Mouse (Mus musculus): ENCODE results near the gene Tmie.

Gene Tmie

DNA sequence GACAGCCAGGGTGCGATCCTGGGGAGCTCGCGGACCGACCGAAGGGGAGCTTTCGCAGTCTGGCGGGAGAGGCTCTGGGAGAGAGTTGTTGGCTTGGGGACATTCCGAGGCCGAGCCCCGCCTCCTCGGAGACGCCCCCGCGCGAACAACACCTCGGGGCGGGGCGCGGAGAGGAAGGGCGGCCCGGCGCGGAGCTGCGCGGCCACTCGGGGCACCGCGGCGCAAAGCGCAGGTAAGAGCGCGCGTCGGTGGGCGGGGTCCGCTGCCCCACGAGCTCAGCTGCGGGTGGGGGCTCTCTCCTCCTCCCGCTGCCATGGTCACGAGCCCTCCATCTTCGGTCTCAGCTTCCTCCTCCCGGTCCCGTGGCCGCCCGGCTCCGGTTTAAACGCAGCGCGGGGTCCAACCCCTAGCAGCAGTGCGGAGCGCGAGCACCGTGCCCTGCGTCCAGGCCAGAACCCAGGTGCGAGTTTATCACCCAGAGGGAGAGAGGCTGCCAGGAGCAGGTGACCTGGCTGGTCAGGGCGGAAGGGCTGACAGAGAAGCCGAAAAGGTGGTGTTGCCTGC lies at the start of gene Tmie:
Gene Tmie (minus strand): TSS at position 116 of the 564 bp plus-strand sequence.
- peak; percentile 77 for DNase-seq (ENCODE audit: low spot score)

DNA sequence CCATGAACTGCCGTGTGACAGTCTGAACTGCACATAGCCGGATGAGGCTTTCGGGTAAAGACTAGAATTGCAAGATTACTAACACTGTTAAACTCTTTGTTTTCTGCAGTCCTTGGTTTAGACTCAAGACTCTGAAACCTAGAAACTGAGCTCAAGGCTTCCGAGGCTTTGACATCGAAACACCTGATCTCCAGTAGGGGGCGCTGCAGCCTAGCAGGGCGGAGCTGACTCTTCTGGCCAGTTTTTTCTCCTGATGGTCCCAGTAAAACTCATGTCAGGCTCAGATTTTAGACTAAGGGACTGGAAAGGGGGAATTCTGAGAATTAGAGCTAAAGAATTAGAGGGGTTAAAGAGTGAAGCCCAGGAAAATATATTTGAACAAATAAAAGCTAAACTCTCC lies 42.8 kb upstream of the Tmie start:
- DNase-seq (ENCODE audit: low spot score): peak; percentile 46

DNA sequence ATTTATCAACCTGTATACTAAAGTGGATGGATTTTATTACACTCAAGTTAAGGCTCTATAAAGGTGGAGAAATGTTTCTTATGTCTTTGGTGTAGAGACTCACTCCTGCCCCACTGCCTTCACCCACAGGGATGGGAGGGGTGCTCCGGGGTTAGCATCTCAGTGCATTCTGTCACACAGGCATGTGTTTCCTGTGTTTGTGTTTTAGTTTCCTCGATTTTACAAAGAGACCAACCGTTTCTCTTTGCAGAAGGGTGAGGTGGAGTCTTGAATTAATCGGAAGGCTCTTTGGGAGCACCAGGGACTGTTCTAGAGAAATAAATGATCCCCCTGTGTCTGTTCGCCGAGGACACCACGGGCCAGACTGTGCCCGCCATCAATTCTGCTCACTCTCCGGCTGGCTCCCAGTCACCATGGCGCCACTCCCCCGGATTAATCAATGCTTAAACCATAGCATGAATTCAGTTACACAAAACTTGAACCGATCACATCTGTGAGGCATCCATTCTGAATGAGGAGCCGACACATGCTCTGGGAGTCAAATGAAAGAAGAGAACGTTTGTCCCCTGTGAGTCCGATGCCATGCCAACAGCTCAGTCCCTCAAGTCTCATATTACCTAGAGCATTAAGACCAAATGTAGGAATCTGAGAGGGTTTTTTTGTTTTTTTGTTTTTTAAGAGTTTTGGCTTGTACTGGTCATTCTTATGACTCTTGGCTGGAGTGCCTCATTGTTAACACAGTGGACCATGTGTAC lies 40.9 kb upstream of the Tmie start:
- no peak for DNase-seq (ENCODE audit: low spot score)

GRCm38 (mm10) chr9:110916786-110917185 lies 36.9 kb upstream of the Tmie start, which contains the start of gene Fam240a:
Gene Fam240a, minus strand, starts transcription at chr9:110916861.
- DNase-seq (ENCODE audit: low spot score): no peak

DNA sequence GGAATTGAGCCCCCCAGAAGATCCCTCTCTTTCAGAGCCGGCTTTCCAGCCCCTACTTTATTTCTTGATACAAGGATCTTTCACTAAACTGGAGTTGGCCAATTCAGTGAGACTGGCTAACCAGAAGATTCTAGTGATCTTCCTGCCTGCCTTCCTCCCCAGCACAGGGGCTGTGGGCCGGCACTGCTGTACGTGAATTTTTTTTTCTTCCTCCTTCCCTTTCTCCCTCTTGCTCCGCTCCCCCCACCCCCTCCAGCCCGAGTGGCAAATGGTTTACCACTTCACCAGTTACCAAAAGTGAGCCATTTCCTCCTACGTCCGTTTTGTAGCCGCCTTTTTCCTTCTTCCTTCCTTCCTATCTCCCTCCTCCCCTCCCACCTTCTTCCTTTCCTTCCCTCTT lies 35.6 kb upstream of the Tmie start:
- DNase-seq (ENCODE audit: low spot score): no peak

- no peak for DNase-seq (ENCODE audit: low spot score)
These were observed 34.8 kb upstream of the Tmie start for GRCm38 (mm10) chr9:110914631-110915236.

DNA sequence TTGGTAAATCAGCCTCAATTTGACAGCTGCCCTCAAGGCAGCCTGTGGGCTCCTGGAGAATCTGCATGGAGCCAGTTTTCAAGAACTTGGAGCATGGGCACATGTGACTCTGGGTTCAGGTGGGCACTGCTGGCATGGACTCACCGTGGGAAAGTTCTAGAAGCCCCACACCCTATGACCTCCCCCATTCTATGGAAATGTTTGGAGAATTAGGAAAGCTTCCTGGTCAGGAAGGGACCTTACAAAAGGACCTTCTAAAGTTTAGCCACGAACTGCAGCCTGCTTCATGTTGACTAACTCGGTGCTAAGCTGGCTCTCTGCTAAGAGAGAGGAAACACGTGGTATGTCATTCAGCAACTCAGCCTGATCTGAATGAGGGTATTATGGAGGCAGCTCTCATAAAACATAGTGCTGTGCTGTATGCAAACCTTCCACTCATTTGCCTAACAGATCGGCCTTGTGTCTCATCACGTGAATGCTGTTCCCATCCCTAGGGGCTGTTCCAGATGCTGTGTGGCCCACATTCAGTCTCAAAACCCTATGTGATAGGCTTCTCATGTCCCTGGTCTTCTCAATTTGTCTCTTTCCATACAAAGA lies 29.6 kb upstream of the Tmie start:
- no peak for DNase-seq (ENCODE audit: low spot score)

GRCm38 (mm10) chr9:110908631-110909016 lies 28.7 kb upstream of the Tmie start:
- no peak for DNase-seq (ENCODE audit: low spot score)

DNA sequence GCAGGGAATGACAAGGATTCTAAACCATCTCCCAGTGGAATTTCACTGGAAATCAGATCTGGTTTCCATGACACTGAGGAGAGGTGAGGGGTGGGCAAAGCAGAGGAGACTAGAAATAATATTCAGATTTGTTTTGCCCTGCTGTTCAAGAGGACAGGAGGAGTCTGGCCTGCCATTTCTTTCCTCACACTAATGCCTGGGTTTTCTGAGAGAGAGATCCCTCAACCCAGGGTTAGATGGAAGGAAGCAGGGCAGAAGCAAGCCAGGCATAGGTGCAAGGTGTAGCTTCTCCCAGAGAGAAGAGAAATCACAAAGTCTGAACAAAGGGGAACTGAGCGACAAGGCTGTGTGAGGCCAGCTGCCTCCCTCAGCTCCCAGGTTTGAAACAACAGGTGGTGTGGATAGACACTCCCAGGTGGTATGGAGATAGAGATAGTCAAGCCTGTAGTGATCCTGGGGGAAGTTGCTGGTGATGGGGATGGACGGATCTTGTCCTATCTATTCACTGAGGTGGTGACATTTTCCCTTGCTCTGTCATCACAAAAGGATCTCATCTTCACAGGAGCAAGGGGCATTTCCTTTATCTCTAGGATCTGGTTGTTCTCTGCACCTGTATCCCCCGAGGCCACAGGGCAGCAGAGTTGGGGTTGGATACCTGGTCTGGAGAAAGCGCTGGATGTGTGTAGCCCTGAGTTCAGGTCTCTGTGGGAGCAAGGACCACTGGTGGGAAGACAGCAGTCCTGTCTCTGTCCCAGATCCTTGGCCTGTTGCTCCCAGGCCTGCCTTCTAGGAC lies 28.1 kb upstream of the Tmie start:
- no peak for DNase-seq (ENCODE audit: low spot score)

- no peak for DNase-seq (ENCODE audit: low spot score)
These were observed 27.4 kb upstream of the Tmie start for GRCm38 (mm10) chr9:110907201-110907837.

DNA sequence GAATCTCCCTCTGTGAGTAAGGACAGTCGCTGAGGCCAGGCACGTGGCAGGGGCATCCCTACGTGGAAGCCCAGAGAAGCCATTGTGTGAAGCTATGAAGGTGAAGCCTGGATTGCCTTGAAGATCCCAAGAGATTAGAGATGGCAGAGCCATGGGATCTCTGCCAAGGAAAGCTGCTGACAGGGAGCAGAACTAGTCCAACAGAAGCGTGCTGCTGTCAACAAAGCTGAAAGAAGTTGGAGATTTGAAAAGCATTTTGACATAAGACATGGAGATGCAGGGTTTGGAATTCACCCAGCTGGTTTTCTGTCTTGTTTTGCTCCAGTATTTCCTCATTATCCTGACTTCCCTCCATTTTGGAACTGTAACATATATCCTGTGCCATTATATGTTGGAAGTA lies 22.4 kb upstream of the Tmie start:
- DNase-seq (ENCODE audit: low spot score): no peak

DNA sequence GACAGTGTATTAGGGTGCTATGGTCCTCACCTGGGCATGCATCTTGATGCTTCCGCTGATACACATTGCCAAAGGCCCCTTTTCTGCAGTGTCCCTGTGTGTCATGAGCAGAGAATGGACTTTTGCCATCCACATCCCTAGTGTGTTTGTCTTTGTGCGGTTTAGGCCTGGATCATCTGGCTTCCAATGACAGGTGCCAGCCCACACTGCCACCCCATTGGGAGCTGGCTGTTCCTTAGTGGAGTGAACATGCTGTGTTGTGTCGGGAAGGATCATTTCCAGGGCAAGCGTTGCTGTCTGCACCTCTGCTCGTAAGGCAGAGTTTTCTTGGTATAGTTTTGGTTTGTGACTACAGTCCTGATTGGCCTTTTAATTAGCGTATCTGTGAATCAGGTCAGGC lies 21.3 kb upstream of the Tmie start:
- DNase-seq (ENCODE audit: low spot score): no peak

DNA sequence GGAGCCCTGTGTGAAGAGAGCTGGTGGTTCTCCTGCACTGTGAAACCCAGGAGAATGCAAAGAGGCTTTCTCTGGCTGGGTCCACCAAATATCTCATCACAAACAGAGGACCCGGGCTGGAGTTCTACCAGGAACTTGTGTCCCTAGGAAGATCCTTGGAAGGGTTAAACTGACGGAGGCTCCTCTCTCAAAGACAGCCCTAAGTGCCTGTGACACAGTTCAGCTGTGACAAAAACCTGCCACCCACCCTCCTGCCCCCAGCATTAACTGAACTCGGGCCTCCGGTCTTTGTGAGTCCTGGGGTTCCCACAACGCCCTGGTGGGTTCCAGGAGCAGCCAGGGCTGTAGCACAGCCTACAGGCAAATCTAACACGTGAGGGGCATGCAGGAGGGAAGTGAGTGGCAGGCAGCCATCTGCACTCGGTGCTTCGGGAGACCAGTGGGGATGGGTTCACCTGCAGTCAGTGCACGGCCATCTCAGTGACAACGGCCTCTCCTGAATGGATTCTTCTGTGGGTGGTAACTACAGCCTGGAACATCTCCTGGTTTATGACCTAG lies 19.6 kb upstream of the Tmie start:
- DNase-seq (ENCODE audit: low spot score): no peak

DNA sequence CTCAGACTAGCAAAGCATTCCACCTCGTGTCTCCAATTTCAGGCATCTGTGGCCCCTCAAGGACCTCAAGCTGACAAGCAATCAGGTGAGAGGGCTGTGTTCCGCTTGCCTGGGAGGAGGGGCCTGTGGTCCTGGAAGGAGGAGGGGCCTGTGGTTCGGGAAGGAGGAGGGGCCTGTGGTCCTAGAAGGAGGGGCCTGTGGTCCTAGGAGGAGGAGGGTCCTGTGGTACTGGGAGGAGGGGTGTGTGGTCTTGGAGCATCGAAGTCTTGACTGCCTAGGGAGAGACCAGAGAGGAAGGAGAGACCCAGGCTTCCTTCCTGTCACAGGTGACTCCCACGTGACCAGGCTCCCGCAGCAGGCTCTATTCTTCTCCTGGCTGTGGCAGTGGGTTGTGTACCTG lies 16.7 kb upstream of the Tmie start:
- no peak for DNase-seq (ENCODE audit: low spot score)

- no peak for DNase-seq (ENCODE audit: low spot score)
These were observed 16.1 kb upstream of the Tmie start for GRCm38 (mm10) chr9:110895994-110896393.

DNA sequence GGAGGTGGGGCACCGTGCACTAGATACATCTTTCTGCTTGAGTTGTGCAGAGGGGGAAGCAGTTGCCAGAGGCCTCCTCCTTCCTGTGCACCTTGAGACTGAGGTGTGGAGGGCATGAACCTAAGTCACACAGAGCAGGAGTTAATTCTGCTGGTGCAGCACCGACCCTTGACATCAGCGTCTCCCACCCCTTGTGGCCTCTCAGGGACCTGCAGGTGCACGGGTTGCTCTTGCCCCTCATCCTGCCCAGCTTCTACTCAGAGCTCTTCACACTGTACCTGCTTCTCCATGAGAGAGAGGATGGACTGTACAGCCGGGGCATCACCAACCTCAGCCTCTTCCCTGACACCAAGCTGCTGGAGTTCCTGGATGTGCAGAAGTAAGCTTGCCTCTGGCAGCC lies 15.6 kb upstream of the Tmie start:
- DNase-seq (ENCODE audit: low spot score): no peak

GRCm38 (mm10) chr9:110893429-110893828 lies 13.5 kb upstream of the Tmie start:
- DNase-seq (ENCODE audit: low spot score): no peak

GRCm38 (mm10) chr9:110892552-110892951 lies 12.6 kb upstream of the Tmie start:
- DNase-seq (ENCODE audit: low spot score): no peak

DNA sequence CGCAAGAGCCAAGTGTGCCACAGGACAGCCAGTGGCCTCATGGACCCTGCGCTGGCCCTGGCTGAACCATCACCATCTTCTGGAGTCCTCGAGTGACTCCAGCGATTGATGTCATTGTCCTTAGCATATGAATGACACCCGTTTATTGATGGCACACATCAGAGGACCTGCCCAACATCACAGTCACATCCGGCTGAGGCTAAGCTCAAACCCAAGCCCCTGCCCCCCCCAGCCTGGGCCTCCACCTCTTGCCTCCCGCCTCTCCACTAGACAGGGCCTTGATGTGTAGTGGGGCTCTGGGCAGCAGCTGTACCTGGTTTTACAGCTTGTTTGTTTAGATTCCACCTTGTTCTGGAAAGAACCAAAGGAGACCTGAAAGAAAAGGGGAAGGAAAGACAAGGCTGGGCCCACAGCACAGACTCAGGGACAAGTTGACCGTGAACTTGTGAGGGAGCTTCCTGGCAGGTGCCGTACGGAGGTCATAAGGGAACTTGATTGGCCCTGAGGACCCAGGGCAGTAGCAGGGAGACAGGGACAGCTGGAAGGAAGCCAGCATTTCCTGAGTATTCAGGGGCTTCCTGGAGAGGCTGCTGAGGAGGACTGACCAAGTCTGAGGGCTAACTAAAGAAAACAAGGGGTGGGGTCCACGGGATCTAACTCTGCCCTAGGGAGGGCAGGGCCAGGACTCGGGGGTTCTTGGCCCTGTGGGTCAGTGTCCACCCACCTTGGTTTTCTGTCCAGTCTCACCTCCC lies 11.3 kb upstream of the Tmie start:
- DNase-seq (ENCODE audit: low spot score): no peak

DNA sequence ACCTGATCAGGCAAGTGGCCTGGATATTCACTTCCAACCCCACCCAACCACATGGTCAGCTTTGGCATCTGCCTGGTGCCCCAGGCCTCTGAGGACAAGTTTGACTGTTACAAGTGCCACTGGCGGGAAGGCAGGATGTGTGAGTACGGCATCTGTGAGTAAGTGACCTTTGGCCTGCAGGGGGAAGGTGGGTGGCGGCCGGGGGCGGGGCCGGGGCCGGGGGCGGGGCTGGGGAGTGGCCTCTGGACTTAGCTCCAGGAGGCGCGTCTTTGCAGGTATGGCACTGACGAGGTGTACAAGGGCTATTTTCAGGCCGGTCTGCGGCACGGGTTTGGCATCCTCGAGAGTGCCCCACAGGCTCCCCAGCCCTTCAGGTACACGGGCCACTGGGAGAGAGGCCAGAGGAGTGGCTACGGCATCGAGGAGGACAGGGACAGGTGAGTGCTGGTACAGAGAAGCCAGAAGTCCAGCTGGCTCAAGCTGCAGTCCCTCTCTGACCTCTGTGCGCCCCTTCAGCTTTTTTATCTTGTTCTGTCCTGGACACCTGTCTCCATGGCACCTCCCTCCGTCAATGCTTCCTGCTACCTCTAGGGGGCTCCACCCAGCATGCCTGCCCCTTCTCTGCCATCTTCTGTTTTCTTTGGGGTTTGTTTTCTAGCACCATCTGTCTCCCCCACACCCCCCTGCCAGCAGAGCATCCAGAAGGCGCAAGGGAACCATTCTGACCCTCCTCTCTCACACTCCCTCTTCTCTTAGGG lies 10.3 kb upstream of the Tmie start:
- DNase-seq (ENCODE audit: low spot score): no peak
